Mouse (Mus musculus) myocyte (in vitro differentiated cells): ENCODE measurements around the gene Pid1.

Experiments used
- MYOD1 ChIP-seq, 3 experiments: IDR thresholded peaks; one replicate each; pipeline ENCODE4 v1.6.1; 2011; ENCODE audit warnings: control low read depth in 2 of 3, low read depth in 2 of 3, mild to moderate bottlenecking in 2 of 3, moderate library complexity in 1 of 3; ENCODE audit not compliant: insufficient read length in 2 of 3, control insufficient read depth in 1 of 3
- TCF3 ChIP-seq: IDR thresholded peaks from one replicate; pipeline ENCODE4 v1.6.1; 2011; ENCODE audit warnings: low read depth, control low read depth; ENCODE audit not compliant: insufficient read length

- no peak for TF ChIP-seq TCF3
- no peak for TF ChIP-seq MYOD1 (IDR thresholded peaks at IDR 0.05; ENCODE audit: control insufficient read depth in 1 of 3, insufficient read length in 2 of 3, low read depth in 2 of 3)
Observed at GRCm38 (mm10) chr1:84089664-84090063, 274.3 kb downstream of the Pid1 start.
